Mouse (Mus musculus): ENCODE results near the gene Egfl7. TPM values are rescaled to one million over a fixed set of nuclear protein-coding genes. Genes with fewer than 3 reads are reported as not detected.

Egfl7 gene
- polyA plus RNA-seq, 1 experiment from 2014 or later = 172 TPM

- no peaks in the 10 kb centered on the region for H3K27me3 ChIP-seq (ENCODE audit: control insufficient read depth, insufficient read depth, low read length)
- no peaks in the 10 kb centered on the region for H3K36me3 ChIP-seq (ENCODE audit: control insufficient read depth, insufficient read depth, low read length)
- H3K9me3 ChIP-seq (ENCODE audit: control insufficient read depth, low read length) = no peaks in the 10 kb centered on the region
- no peak for ATAC-seq (ENCODE audit: low FRiP score, low TSS enrichment)
- no peak overlapping the region for H3K4me2 ChIP-seq (replicated peaks; ENCODE audit: low read depth, low read length)
- H3K9ac ChIP-seq (ENCODE audit: low read depth, low read length) = no peak overlapping the region; the same call in 1 of the 2 replicates
- H3K27ac ChIP-seq (ENCODE audit: low read depth, low read length) = no peak overlapping the region
- H3K4me1 ChIP-seq (ENCODE audit: control insufficient read depth, insufficient read depth, low read length) = peaks cover 11% of the 10 kb centered on the region; the same call in 1 of the 2 replicates
- WGBS = 44% methylated on average over 6 of the region's 6 CpGs
- H3K4me3 ChIP-seq (ENCODE audit: low read length) = no peak overlapping the region
Observed at GRCm38 (mm10) chr2:26607056-26607910, 27.5 kb downstream of the Egfl7 start.

- Histone ChIP-seq H3K36me3 (ENCODE audit: control insufficient read depth, insufficient read depth, low read length) (no peaks in the 10 kb centered on the region), H3K4me1 (ENCODE audit: control insufficient read depth, insufficient read depth, low read length) (peaks cover 6% of the 10 kb centered on the region; the same call in 1 of the 2 replicates), H3K4me2 (replicated peaks; ENCODE audit: low read depth, low read length) (no peak overlapping the region), H3K9me3 (ENCODE audit: control insufficient read depth, low read length) (no peaks in the 10 kb centered on the region), H3K9ac (ENCODE audit: low read depth, low read length) (no peak overlapping the region), H3K27ac (ENCODE audit: low read depth, low read length) (no peak overlapping the region), H3K27me3 (ENCODE audit: control insufficient read depth, insufficient read depth, low read length) (no peaks in the 10 kb centered on the region), H3K4me3 (ENCODE audit: low read length) (no peak overlapping the region)
- ATAC-seq (ENCODE audit: low FRiP score, low TSS enrichment) = no peak
Observed at GRCm38 (mm10) chr2:26608781-26609180, 29.0 kb downstream of the Egfl7 start.

GRCm38 (mm10) chr2:26609261-26609661 lies 29.4 kb downstream of the Egfl7 start:
- Histone ChIP-seq H3K4me2 (replicated peaks; ENCODE audit: low read depth, low read length) (no peak overlapping the region), H3K4me3 (ENCODE audit: low read length) (no peak overlapping the region), H3K36me3 (ENCODE audit: control insufficient read depth, insufficient read depth, low read length) (no peaks in the 10 kb centered on the region), H3K9me3 (ENCODE audit: control insufficient read depth, low read length) (no peaks in the 10 kb centered on the region), H3K4me1 (ENCODE audit: control insufficient read depth, insufficient read depth, low read length) (peaks cover 5% of the 10 kb centered on the region; the same call in 1 of the 2 replicates), H3K27ac (ENCODE audit: low read depth, low read length) (no peak overlapping the region), H3K27me3 (ENCODE audit: control insufficient read depth, insufficient read depth, low read length) (no peaks in the 10 kb centered on the region), H3K9ac (ENCODE audit: low read depth, low read length) (no peak overlapping the region)
- ATAC-seq (ENCODE audit: low FRiP score, low TSS enrichment) = no peak

GRCm38 (mm10) chr2:26610526-26610925 lies 30.7 kb downstream of the Egfl7 start:
- no peaks in the 10 kb centered on the region for H3K36me3 ChIP-seq (ENCODE audit: control insufficient read depth, insufficient read depth, low read length)
- no peaks in the 10 kb centered on the region for H3K4me1 ChIP-seq (ENCODE audit: control insufficient read depth, insufficient read depth, low read length)
- no peak overlapping the region for H3K27ac ChIP-seq (ENCODE audit: low read depth, low read length)
- H3K4me3 ChIP-seq (ENCODE audit: low read length) = no peak overlapping the region
- H3K4me2 ChIP-seq (replicated peaks; ENCODE audit: low read depth, low read length) = no peak overlapping the region
- no peaks in the 10 kb centered on the region for H3K27me3 ChIP-seq (ENCODE audit: control insufficient read depth, insufficient read depth, low read length)
- no peaks in the 10 kb centered on the region for H3K9me3 ChIP-seq (ENCODE audit: control insufficient read depth, low read length)
- no peak for ATAC-seq (ENCODE audit: low FRiP score, low TSS enrichment)
- H3K9ac ChIP-seq (ENCODE audit: low read depth, low read length) = no peak overlapping the region
- 83% methylated on average over 3 of the region's 3 CpGs for whole genome bisulfite sequencing

GRCm38 (mm10) chr2:26611054-26611453 lies 31.2 kb downstream of the Egfl7 start:
- no peak overlapping the region for H3K9ac ChIP-seq (ENCODE audit: low read depth, low read length)
- no peak overlapping the region for H3K4me3 ChIP-seq (ENCODE audit: low read length)
- H3K36me3 ChIP-seq (ENCODE audit: control insufficient read depth, insufficient read depth, low read length) = no peaks in the 10 kb centered on the region
- H3K9me3 ChIP-seq (ENCODE audit: control insufficient read depth, low read length) = no peaks in the 10 kb centered on the region
- ATAC-seq (ENCODE audit: low FRiP score, low TSS enrichment) = no peak
- H3K4me1 ChIP-seq (ENCODE audit: control insufficient read depth, insufficient read depth, low read length) = no peaks in the 10 kb centered on the region
- no peak overlapping the region for H3K4me2 ChIP-seq (replicated peaks; ENCODE audit: low read depth, low read length)
- no peak overlapping the region for H3K27ac ChIP-seq (ENCODE audit: low read depth, low read length)
- H3K27me3 ChIP-seq (ENCODE audit: control insufficient read depth, insufficient read depth, low read length) = no peaks in the 10 kb centered on the region

- H3K27me3 ChIP-seq (ENCODE audit: control insufficient read depth, insufficient read depth, low read length) = no peaks in the 10 kb centered on the region
- no peak overlapping the region for H3K4me3 ChIP-seq (ENCODE audit: low read length)
- H3K27ac ChIP-seq (ENCODE audit: low read depth, low read length) = no peak overlapping the region
- no peak overlapping the region for H3K4me2 ChIP-seq (replicated peaks; ENCODE audit: low read depth, low read length)
- H3K4me1 ChIP-seq (ENCODE audit: control insufficient read depth, insufficient read depth, low read length) = no peaks in the 10 kb centered on the region
- no peak for ATAC-seq (ENCODE audit: low FRiP score, low TSS enrichment)
- H3K9me3 ChIP-seq (ENCODE audit: control insufficient read depth, low read length) = no peaks in the 10 kb centered on the region
- no peaks in the 10 kb centered on the region for H3K36me3 ChIP-seq (ENCODE audit: control insufficient read depth, insufficient read depth, low read length)
- no peak overlapping the region for H3K9ac ChIP-seq (ENCODE audit: low read depth, low read length)
Observed at GRCm38 (mm10) chr2:26611896-26612295, 32.1 kb downstream of the Egfl7 start.

- no peak overlapping the region for H3K9ac ChIP-seq (ENCODE audit: low read depth, low read length)
- H3K27ac ChIP-seq (ENCODE audit: low read depth, low read length) = no peak overlapping the region
- WGBS = 75% methylated on average over 5 of the region's 5 CpGs
- ATAC-seq (ENCODE audit: low FRiP score, low TSS enrichment) = no peak
- no peak overlapping the region for H3K4me2 ChIP-seq (replicated peaks; ENCODE audit: low read depth, low read length)
- H3K36me3 ChIP-seq (ENCODE audit: control insufficient read depth, insufficient read depth, low read length) = no peaks in the 10 kb centered on the region
- H3K4me3 ChIP-seq (ENCODE audit: low read length) = no peak overlapping the region
- H3K27me3 ChIP-seq (ENCODE audit: control insufficient read depth, insufficient read depth, low read length) = no peaks in the 10 kb centered on the region
- H3K4me1 ChIP-seq (ENCODE audit: control insufficient read depth, insufficient read depth, low read length) = no peaks in the 10 kb centered on the region
- no peaks in the 10 kb centered on the region for H3K9me3 ChIP-seq (ENCODE audit: control insufficient read depth, low read length)
Observed at GRCm38 (mm10) chr2:26614903-26615302, 35.1 kb downstream of the Egfl7 start.

- Histone ChIP-seq H3K4me1 (ENCODE audit: control insufficient read depth, insufficient read depth, low read length) (no peaks in the 10 kb centered on the region), H3K36me3 (ENCODE audit: control insufficient read depth, insufficient read depth, low read length) (no peaks in the 10 kb centered on the region), H3K9me3 (ENCODE audit: control insufficient read depth, low read length) (no peaks in the 10 kb centered on the region), H3K27ac (ENCODE audit: low read depth, low read length) (no peak overlapping the region), H3K27me3 (ENCODE audit: control insufficient read depth, insufficient read depth, low read length) (no peaks in the 10 kb centered on the region), H3K4me3 (ENCODE audit: low read length) (no peak overlapping the region), H3K9ac (ENCODE audit: low read depth, low read length) (no peak overlapping the region), H3K4me2 (replicated peaks; ENCODE audit: low read depth, low read length) (no peak overlapping the region)
- ATAC-seq (ENCODE audit: low FRiP score, low TSS enrichment) = no peak
- 87% methylated on average over 4 of the region's 4 CpGs for WGBS
Observed at GRCm38 (mm10) chr2:26615459-26616124, 35.8 kb downstream of the Egfl7 start.

GRCm38 (mm10) chr2:26617331-26617730 lies 37.5 kb downstream of the Egfl7 start:
- Histone ChIP-seq H3K9me3 (ENCODE audit: control insufficient read depth, low read length) (no peaks in the 10 kb centered on the region), H3K4me3 (ENCODE audit: low read length) (no peak overlapping the region), H3K27ac (ENCODE audit: low read depth, low read length) (no peak overlapping the region), H3K4me2 (replicated peaks; ENCODE audit: low read depth, low read length) (no peak overlapping the region), H3K4me1 (ENCODE audit: control insufficient read depth, insufficient read depth, low read length) (no peaks in the 10 kb centered on the region), H3K36me3 (ENCODE audit: control insufficient read depth, insufficient read depth, low read length) (no peaks in the 10 kb centered on the region), H3K9ac (ENCODE audit: low read depth, low read length) (no peak overlapping the region), H3K27me3 (ENCODE audit: control insufficient read depth, insufficient read depth, low read length) (no peaks in the 10 kb centered on the region)
- ATAC-seq (ENCODE audit: low FRiP score, low TSS enrichment) = no peak
- 80% methylated on average over 6 of the region's 6 CpGs for WGBS

Data from kidney, embryonic 14.5 days (tissue).